Mouse (Mus musculus): ENCODE data around the gene Stx6.

- TF ChIP-seq GATA1 (IDR thresholded peaks at IDR 0.05; ENCODE audit: borderline replicate concordance, low read length), result no peak
- no peak for TF ChIP-seq FLI1 (IDR thresholded peaks at IDR 0.05; ENCODE audit: low read length)
These were observed 63.7 kb downstream of the Stx6 start for GRCm38 (mm10) chr1:155222101-155222669.
